Mouse (Mus musculus) midbrain, embryonic 13.5 days (tissue): Measurements from ENCODE around the gene Trmt2a. TPM values are rescaled to one million over a fixed set of nuclear protein-coding genes. Genes with fewer than 3 reads are reported as not detected.

Experiments
- microRNA counts: library from miRNA; unstranded; fragments of <30 nt; microRNA quantifications from one replicate; lab custom pipeline; 2016
- microRNA-seq: library from miRNA; unstranded; fragments of <30 nt; microRNA quantifications from one replicate; pipeline ENCODE4, GENCODE M21; 2016
- polyA plus RNA-seq: library from polyadenylated mRNA; unstranded; fragments of >200 nt; fragmentation: Nextera tagmentation; extraction: Ambion mirVana; gene quantifications from 2 replicates; pipeline ENCODE4 v1.2.1, GENCODE M21; 2015

The Trmt2a gene
- polyA plus RNA-seq, 1 experiment from 2014 or later, result 115 TPM

MicroRNAs within 50 kb of the gene (microRNA counts, 519-probe panel; counts per million panel counts)
- microRNA mmu-miR-1306 (lab: Ali Mortazavi, UCI), result 1,504 counts per million, percentile 58 among the panel's probes with 10 or more counts

Small RNA genes lying within 50 kb of the gene (microRNA-seq; reads per million reads assigned to microRNA genes)
- gene Gm24572, result not detected
- gene Mir1306, result 310 reads per million, percentile 65 among the genes with 10 or more reads in this experiment

Other genes starting within 250 kb of the Trmt2a start
- gene Dgcr6, start 195.8 kb upstream of the Trmt2a start, polyA plus RNA-seq, result 173 and 179 TPM in 2 replicates
- gene Prodh, start 158.5 kb upstream of the Trmt2a start, polyA plus RNA-seq, result 4.9 and 5.2 TPM in 2 replicates
- 10.4 and 13.4 TPM in 2 replicates for gene Rtn4r, start 121.0 kb upstream of the Trmt2a start, polyA plus RNA-seq
- gene Ccdc188, start 30.8 kb upstream of the Trmt2a start, polyA plus RNA-seq, result 0.09 TPM in 1 of 2 replicates, not detected in the other
- 10.1 and 11.9 TPM in 2 replicates for gene Zdhhc8, start 13.5 kb upstream of the Trmt2a start, polyA plus RNA-seq
- 519 and 564 TPM in 2 replicates for gene Ranbp1, start 53 bp downstream of the Trmt2a start, polyA plus RNA-seq
- not detected in 2 replicates for gene Gm49776, start 9.6 kb downstream of the Trmt2a start, polyA plus RNA-seq
- gene Dgcr8, start 40.6 kb downstream of the Trmt2a start, polyA plus RNA-seq, result 36.3 and 39.7 TPM in 2 replicates
- 63.1 and 66.5 TPM in 2 replicates for gene Tango2, start 99.4 kb downstream of the Trmt2a start, polyA plus RNA-seq
- 109 and 111 TPM in 2 replicates for gene Arvcf, start 99.5 kb downstream of the Trmt2a start, polyA plus RNA-seq
- 25.9 and 28.6 TPM in 2 replicates for gene Txnrd2, start 177.7 kb downstream of the Trmt2a start, polyA plus RNA-seq
- 75.7 and 78.8 TPM in 2 replicates for gene Comt, start 178.2 kb downstream of the Trmt2a start, polyA plus RNA-seq